Mouse (Mus musculus): ENCODE data around the gene Lkaaear1. TPM values are rescaled to one million over a fixed set of nuclear protein-coding genes. Genes with fewer than 3 reads are reported as not detected.

Gene Lkaaear1
- polyA plus RNA-seq, 1 experiment from 2014 or later: not detected

- no peaks in the 10 kb centered on the region for H3K9me3 ChIP-seq (ENCODE audit: control insufficient read depth, low read length)
- no peak overlapping the region for H3K4me3 ChIP-seq (replicated peaks; ENCODE audit: low read length)
- DNase-seq (ENCODE audit: low spot score) (no peak), ATAC-seq (ENCODE audit: low FRiP score) (no peak)
- H3K4me1 ChIP-seq (replicated peaks; ENCODE audit: control insufficient read depth, insufficient read depth, low read length): no peaks in the 10 kb centered on the region
- H3K27me3 ChIP-seq (ENCODE audit: control insufficient read depth, insufficient read depth, low read length): no peaks in the 10 kb centered on the region
- H3K36me3 ChIP-seq (replicated peaks; ENCODE audit: control insufficient read depth, insufficient read depth): peaks cover 94% of the 10 kb centered on the region
- H3K4me2 ChIP-seq (replicated peaks): no peak overlapping the region
- H3K27ac ChIP-seq: no peak overlapping the region
- no peak overlapping the region for H3K9ac ChIP-seq
Measured at GRCm38 (mm10) chr2:181653065-181653464, 45.2 kb downstream of the Lkaaear1 start.

DNA sequence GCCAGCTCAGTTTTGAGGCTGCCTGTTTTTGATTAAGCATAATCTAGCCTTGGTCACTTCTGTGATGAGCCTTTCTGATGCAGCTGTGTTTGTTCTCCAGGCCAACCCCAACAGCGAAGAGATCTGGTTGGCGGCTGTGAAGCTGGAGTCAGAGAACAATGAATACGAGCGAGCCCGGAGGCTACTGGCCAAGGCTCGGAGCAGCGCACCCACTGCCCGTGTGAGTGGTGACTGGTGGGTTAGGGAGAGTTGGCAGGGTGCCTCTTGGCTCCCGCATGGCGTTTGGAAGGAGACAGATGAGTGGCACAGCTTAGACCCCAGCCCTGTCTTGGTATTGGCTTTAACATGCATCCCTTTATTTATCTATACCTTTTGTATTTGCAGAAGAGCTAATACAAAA lies 49.3 kb downstream of the Lkaaear1 start:
- no peaks in the 10 kb centered on the region for H3K4me1 ChIP-seq (replicated peaks; ENCODE audit: control insufficient read depth, insufficient read depth, low read length)
- no peak overlapping the region for H3K4me2 ChIP-seq (replicated peaks)
- H3K9me3 ChIP-seq (ENCODE audit: control insufficient read depth, low read length): no peaks in the 10 kb centered on the region
- H3K4me3 ChIP-seq (replicated peaks; ENCODE audit: low read length): no peak overlapping the region
- H3K9ac ChIP-seq: no peak overlapping the region
- ATAC-seq (ENCODE audit: low FRiP score) (no peak), DNase-seq (ENCODE audit: low spot score) (no peak)
- 89% methylated on average over 10 of the region's 10 CpGs for WGBS
- no peak overlapping the region for H3K27ac ChIP-seq
- H3K36me3 ChIP-seq (replicated peaks; ENCODE audit: control insufficient read depth, insufficient read depth): peaks cover 96% of the 10 kb centered on the region
- no peaks in the 10 kb centered on the region for H3K27me3 ChIP-seq (ENCODE audit: control insufficient read depth, insufficient read depth, low read length)

Other genes with a start within 250 kb of the Lkaaear1 start
- 19.2 and 20.2 TPM in 2 replicates for gene Zbtb46, start 239.0 kb downstream of the Lkaaear1 start, polyA plus RNA-seq (2014; fragmentation: Nextera tagmentation; extraction: Ambion mirVana)
- not detected in 2 replicates for gene Abhd16b, start 205.2 kb downstream of the Lkaaear1 start, polyA plus RNA-seq (2014; fragmentation: Nextera tagmentation; extraction: Ambion mirVana)
- gene Tpd52l2, start 201.3 kb downstream of the Lkaaear1 start, polyA plus RNA-seq (2014; fragmentation: Nextera tagmentation; extraction: Ambion mirVana): 105 and 109 TPM in 2 replicates
- gene Dnajc5, start 178.0 kb downstream of the Lkaaear1 start, polyA plus RNA-seq (2014; fragmentation: Nextera tagmentation; extraction: Ambion mirVana): 234 and 264 TPM in 2 replicates
- gene Uckl1, start 113.5 kb downstream of the Lkaaear1 start, polyA plus RNA-seq (2014; fragmentation: Nextera tagmentation; extraction: Ambion mirVana): 57.2 and 60.7 TPM in 2 replicates
- 53.9 and 58.2 TPM in 2 replicates for gene Prpf6, start 106.6 kb downstream of the Lkaaear1 start, polyA plus RNA-seq (2014; fragmentation: Nextera tagmentation; extraction: Ambion mirVana)
- 68.3 and 86.2 TPM in 2 replicates for gene Zfp512b, start 105.6 kb downstream of the Lkaaear1 start, polyA plus RNA-seq (2014; fragmentation: Nextera tagmentation; extraction: Ambion mirVana)
- 192 and 211 TPM in 2 replicates for gene Samd10, start 99.2 kb downstream of the Lkaaear1 start, polyA plus RNA-seq (2014; fragmentation: Nextera tagmentation; extraction: Ambion mirVana)
- 0.27 TPM in 1 of 2 replicates, not detected in the other for gene Gm29797, start 41.4 kb downstream of the Lkaaear1 start, polyA plus RNA-seq (2014; fragmentation: Nextera tagmentation; extraction: Ambion mirVana)
- gene Sox18, start 26.8 kb downstream of the Lkaaear1 start, polyA plus RNA-seq (2014; fragmentation: Nextera tagmentation; extraction: Ambion mirVana): 19.3 and 20.9 TPM in 2 replicates
- gene Tcea2, start 18.1 kb downstream of the Lkaaear1 start, polyA plus RNA-seq (2014; fragmentation: Nextera tagmentation; extraction: Ambion mirVana): 40.6 and 50.4 TPM in 2 replicates
- 69.0 and 73.0 TPM in 2 replicates for gene Rgs19, start 4.5 kb downstream of the Lkaaear1 start, polyA plus RNA-seq (2014; fragmentation: Nextera tagmentation; extraction: Ambion mirVana)
- gene Oprl1, start 16.6 kb upstream of the Lkaaear1 start, polyA plus RNA-seq (2014; fragmentation: Nextera tagmentation; extraction: Ambion mirVana): 102 and 108 TPM in 2 replicates
- gene Myt1, start 64.9 kb upstream of the Lkaaear1 start, polyA plus RNA-seq (2014; fragmentation: Nextera tagmentation; extraction: Ambion mirVana): 16.1 and 18.1 TPM in 2 replicates
- 29.0 and 32.6 TPM in 2 replicates for gene Pcmtd2, start 139.4 kb upstream of the Lkaaear1 start, polyA plus RNA-seq (2014; fragmentation: Nextera tagmentation; extraction: Ambion mirVana)
- 75.7 and 80.9 TPM in 2 replicates for gene Polr3k, start 165.9 kb upstream of the Lkaaear1 start, polyA plus RNA-seq (2014; fragmentation: Nextera tagmentation; extraction: Ambion mirVana)